Mouse (Mus musculus) forebrain, postnatal 0 days (tissue): ENCODE measurements around the gene Fblim1. TPM values are rescaled to one million over a fixed set of nuclear protein-coding genes. Genes with fewer than 3 reads are reported as not detected.
"Not testable (repeated sequence)": the region's sequence is repeated elsewhere in the genome, so short reads cannot be mapped to it uniquely, and the experiment has no call there.

Experiments used
- ATAC-seq: fragments of 200-750 bp; cut with Nextera tagmentation; 2 replicates; pipeline ENCODE4 v1.8.0; 2017; ENCODE audit warnings: mild to moderate bottlenecking, moderate library complexity
- DNase-seq: peaks from one replicate; pipeline ENCODE4 v3.0.0-alpha.2; 2015
- H3K27ac ChIP-seq: fragments of 300-500 bp; sonication (generic); 2 replicates; pipeline ENCODE4 v1.5.1; 2014; ENCODE audit warnings: low read depth, mild to moderate bottlenecking, antibody characterized with exemption, low read length, moderate library complexity, mixed read lengths
- H3K27me3 ChIP-seq: fragments of 300-500 bp; sonication (generic); 2 replicates; pipeline ENCODE4 v1.6.1; 2014; ENCODE audit warnings: mild to moderate bottlenecking, low read length, mixed read lengths; ENCODE audit not compliant: insufficient read depth
- H3K36me3 ChIP-seq: fragments of 300-500 bp; sonication (generic); 2 replicates; pipeline ENCODE4 v1.6.1; 2014; ENCODE audit warnings: mild to moderate bottlenecking, moderate library complexity; ENCODE audit not compliant: insufficient read depth
- H3K4me1 ChIP-seq: fragments of 300-500 bp; sonication (generic); 2 replicates; pipeline ENCODE4 v1.6.1; 2014; ENCODE audit warnings: antibody characterized with exemption; ENCODE audit not compliant: insufficient read depth
- H3K4me2 ChIP-seq: fragments of 300-500 bp; sonication (generic); 2 replicates; pipeline ENCODE4 v1.6.1; 2014; ENCODE audit warnings: low read depth, mild to moderate bottlenecking, moderate library complexity
- H3K4me3 ChIP-seq: fragments of 300-500 bp; sonication (generic); 2 replicates; pipeline ENCODE4 v1.5.1; 2014; ENCODE audit warnings: low read depth, low read length, mixed read lengths
- H3K9ac ChIP-seq: fragments of 300-500 bp; sonication (generic); 2 replicates; pipeline ENCODE4 v1.6.1; 2014; ENCODE audit warnings: mild to moderate bottlenecking
- H3K9me3 ChIP-seq: fragments of 300-500 bp; sonication (generic); 2 replicates; pipeline ENCODE4 v1.6.1; 2016; ENCODE audit warnings: low read length
- CTCF ChIP-seq: sonication (generic); IDR thresholded peaks from 2 replicates; pipeline ENCODE4 v1.5.1; 2016; ENCODE audit warnings: antibody characterized with exemption, control low read depth, low read depth
- WGBS: fragments of 180-500 bp; shearing (Covaris S2); extraction: QIAGEN DNeasy Blood & Tissue Kit; methylation state at CpG from one replicate; pipeline ENCODE4 v1.1.7; 2014; 5-methylcytosine and 5-hydroxymethylcytosine counted together
- polyA plus RNA-seq: library from polyadenylated mRNA; unstranded; fragments of >200 nt; fragmentation: Nextera tagmentation; extraction: Ambion mirVana; gene quantifications from 2 replicates; pipeline ENCODE4 v1.2.1, GENCODE M21; 2015
- total RNA-seq: library from RNA; depleted of rRNA; stranded (reverse); fragments of >200 nt; gene quantifications from 2 replicates; pipeline ENCODE4 v1.2.3, GENCODE M21; 2014

Fblim1 gene
- total and polyA plus RNA-seq, 2 experiments from 2014 or later = 20.8 to 26.1 TPM

- Histone ChIP-seq H3K4me1 (no peaks in the 10 kb centered on the region), H3K4me3 (peak overlapping the region; percentile 47), H3K4me2 (peak overlapping the region; percentile 88), H3K9me3 (no peaks in the 10 kb centered on the region), H3K27ac (peak overlapping the region; percentile 77), H3K9ac (peak overlapping the region; percentile 62), H3K27me3 (no peaks in the 10 kb centered on the region), H3K36me3 (no peaks in the 10 kb centered on the region)
- peak; percentile 44; the same call in 1 of the 2 replicates for ATAC-seq
- 1% methylated on average over 9 of the region's 9 CpGs for WGBS
- peak; percentile 91 for TF ChIP-seq CTCF
- DNase-seq = peak; percentile 80
Observed at GRCm38 (mm10) chr4:141559898-141560263, 46.0 kb downstream of the Fblim1 start.

- H3K4me1 ChIP-seq = no peaks in the 10 kb centered on the region
- H3K27ac ChIP-seq = peak overlapping the region; percentile 77
- H3K4me2 ChIP-seq = peak overlapping the region; percentile 88
- no peak for TF ChIP-seq CTCF
- peak; percentile 86 for ATAC-seq
- peak overlapping the region; percentile 62 for H3K9ac ChIP-seq
- H3K27me3 ChIP-seq = no peaks in the 10 kb centered on the region
- peak; percentile 83 for DNase-seq
- 2% methylated on average over 30 of the region's 30 CpGs for WGBS
- no peaks in the 10 kb centered on the region for H3K9me3 ChIP-seq
- no peaks in the 10 kb centered on the region for H3K36me3 ChIP-seq
- peak overlapping the region; percentile 47 for H3K4me3 ChIP-seq
Observed at GRCm38 (mm10) chr4:141559131-141559897, 46.6 kb downstream of the Fblim1 start.

GRCm38 (mm10) chr4:141558658-141559057 is 47.2 kb downstream of the Fblim1 start:
- ATAC-seq = peak; percentile 28; the same call in 1 of the 2 replicates

GRCm38 (mm10) chr4:141556163-141556562 is 49.7 kb downstream of the Fblim1 start:
- H3K27ac ChIP-seq, DNase-seq, H3K4me1 ChIP-seq, H3K9ac ChIP-seq, H3K27me3 ChIP-seq, H3K4me3 ChIP-seq, H3K4me2 ChIP-seq, ATAC-seq, H3K36me3 ChIP-seq, H3K9me3 ChIP-seq: not testable (repeated sequence)
- WGBS = 71% methylated on average over 6 of the region's 6 CpGs

More at GRCm38 (mm10) chr4:141558658-141559057, 47.2 kb downstream of the Fblim1 start:
- no peaks in the 10 kb centered on the region for H3K4me1 ChIP-seq
- WGBS = 6% methylated on average over 16 of the region's 16 CpGs
- peak overlapping the region; percentile 77 for H3K27ac ChIP-seq
- H3K4me2 ChIP-seq = peak overlapping the region; percentile 88
- H3K9ac ChIP-seq = peak overlapping the region; percentile 62
- no peaks in the 10 kb centered on the region for H3K9me3 ChIP-seq
- H3K36me3 ChIP-seq = no peaks in the 10 kb centered on the region
- no peaks in the 10 kb centered on the region for H3K27me3 ChIP-seq
- no peak for DNase-seq
- H3K4me3 ChIP-seq = peak overlapping the region; percentile 47
- TF ChIP-seq CTCF = no peak

GRCm38 (mm10) chr4:141554255-141554865 is 51.5 kb downstream of the Fblim1 start:
- not testable (repeated sequence) for H3K4me2 ChIP-seq, H3K27ac ChIP-seq, H3K27me3 ChIP-seq, H3K4me3 ChIP-seq, H3K36me3 ChIP-seq, H3K4me1 ChIP-seq, ATAC-seq, H3K9me3 ChIP-seq, H3K9ac ChIP-seq, DNase-seq
- WGBS = 93% methylated on average over 8 of the region's 9 CpGs

- TF ChIP-seq CTCF = no peak
- Histone ChIP-seq H3K9me3 (no peaks in the 10 kb centered on the region), H3K27ac (no peak overlapping the region), H3K4me3 (no peak overlapping the region), H3K27me3 (no peaks in the 10 kb centered on the region), H3K4me2 (no peak overlapping the region), H3K4me1 (0 out of 2 replicates have a peak, but pooled peaks cover 7% of the 10 kb centered on the region), H3K9ac (no peak overlapping the region), H3K36me3 (no peaks in the 10 kb centered on the region)
- no peak for DNase-seq
- WGBS = 58% methylated on average over 2 of the region's 2 CpGs
- peak; percentile 40; the same call in 1 of the 2 replicates for ATAC-seq
Observed at GRCm38 (mm10) chr4:141552484-141552883, 53.4 kb downstream of the Fblim1 start.

GRCm38 (mm10) chr4:141547299-141547698 is 58.6 kb downstream of the Fblim1 start:
- 0 out of 2 replicates have a peak, but pooled peaks cover 7% of the 10 kb centered on the region for H3K4me1 ChIP-seq
- ATAC-seq (no peak), DNase-seq (peak; percentile 66)
- no peaks in the 10 kb centered on the region for H3K36me3 ChIP-seq
- no peaks in the 10 kb centered on the region for H3K9me3 ChIP-seq
- H3K9ac ChIP-seq = peak overlapping the region; percentile 99
- H3K27me3 ChIP-seq = no peaks in the 10 kb centered on the region
- peak overlapping the region; percentile 96 for H3K4me2 ChIP-seq
- H3K27ac ChIP-seq = peak overlapping the region; percentile 100
- peak overlapping the region; percentile 85 for H3K4me3 ChIP-seq
- no peak for TF ChIP-seq CTCF
- WGBS = 6% methylated on average over 9 of the region's 9 CpGs
